Mouse (Mus musculus) G1E-ER4 (cell line): Measurements from ENCODE around the gene Cd320. TPM values are rescaled to one million over a fixed set of nuclear protein-coding genes. Genes with fewer than 3 reads are reported as not detected.

Experiments used
- GATA1 ChIP-seq: IDR thresholded peaks from one replicate; pipeline ENCODE4 v1.8.0; 2012; ENCODE audit warnings: low read length, inconsistent platforms
- polyA plus RNA-seq: library from polyadenylated mRNA; stranded (reverse); fragments of >175 nt; gene quantifications from 2 replicates; pipeline ENCODE4 v1.2.3, GENCODE M21; 2012

Cd320 gene
- polyA plus RNA-seq: 9.3 and 14.4 TPM in 2 replicates

DNA sequence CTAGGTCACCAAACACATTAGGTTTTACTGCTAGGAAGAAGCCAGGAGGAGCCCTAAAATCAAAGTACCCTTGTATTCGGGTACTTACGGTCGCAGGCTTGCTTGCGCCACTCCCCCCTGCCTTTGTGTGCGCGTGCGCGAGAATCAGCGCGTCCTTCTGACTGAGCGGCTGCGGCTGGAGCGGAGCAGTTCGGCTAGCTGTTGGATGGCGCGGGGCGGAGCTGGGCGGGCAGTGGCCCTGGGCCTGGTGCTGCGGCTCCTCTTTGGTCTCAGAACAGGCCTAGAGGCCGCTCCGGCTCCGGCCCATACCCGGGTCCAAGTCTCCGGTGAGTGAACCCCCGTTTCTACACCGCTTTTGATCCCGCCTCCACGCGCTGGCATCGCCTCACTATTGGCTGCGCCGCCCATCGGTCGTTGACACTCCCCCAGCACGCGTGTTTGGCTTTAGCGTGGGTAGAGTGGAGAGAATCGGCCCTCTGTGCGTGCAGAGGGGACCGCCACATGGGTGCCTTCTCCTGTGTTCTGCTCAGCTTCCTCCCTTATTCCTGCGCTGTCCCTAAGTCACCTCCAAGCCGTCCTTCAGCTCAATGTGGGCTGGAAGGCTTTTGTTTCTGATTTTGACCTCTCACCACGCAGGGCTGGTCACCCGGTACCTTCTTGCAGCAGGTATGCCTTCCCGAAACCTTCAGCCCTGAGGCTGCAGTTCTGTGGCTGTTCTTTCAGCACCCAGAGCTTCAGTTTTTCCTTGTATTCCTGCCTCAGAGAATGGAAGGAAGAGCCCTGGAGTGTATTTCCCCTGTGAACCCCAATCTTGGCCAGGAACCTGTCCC, at the start of gene Cd320:
Gene Cd320 (plus strand): TSS at position 126 of the 830 bp plus-strand sequence.
- no peak for TF ChIP-seq GATA1

DNA sequence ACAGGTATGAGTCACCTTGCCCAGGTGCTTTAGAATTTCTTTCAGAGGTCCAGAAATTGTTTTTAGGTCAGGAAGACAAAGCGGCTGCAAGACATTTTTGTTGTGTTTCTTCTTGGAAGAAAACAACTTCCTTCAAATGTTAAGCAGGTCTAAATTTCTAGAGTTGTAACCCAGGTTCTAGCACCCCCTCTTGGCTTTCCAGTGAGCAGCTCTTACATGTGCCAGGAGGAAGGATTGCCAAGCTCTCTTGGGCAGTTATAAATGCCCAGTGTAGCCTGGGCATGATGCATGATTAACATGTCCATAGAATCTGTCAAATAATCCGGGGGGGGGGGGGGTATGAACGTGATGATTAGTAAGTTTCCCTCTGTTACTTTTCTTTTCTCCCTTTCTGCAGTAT, 44.6 kb upstream of the Cd320 start:
- no peak for TF ChIP-seq GATA1

DNA sequence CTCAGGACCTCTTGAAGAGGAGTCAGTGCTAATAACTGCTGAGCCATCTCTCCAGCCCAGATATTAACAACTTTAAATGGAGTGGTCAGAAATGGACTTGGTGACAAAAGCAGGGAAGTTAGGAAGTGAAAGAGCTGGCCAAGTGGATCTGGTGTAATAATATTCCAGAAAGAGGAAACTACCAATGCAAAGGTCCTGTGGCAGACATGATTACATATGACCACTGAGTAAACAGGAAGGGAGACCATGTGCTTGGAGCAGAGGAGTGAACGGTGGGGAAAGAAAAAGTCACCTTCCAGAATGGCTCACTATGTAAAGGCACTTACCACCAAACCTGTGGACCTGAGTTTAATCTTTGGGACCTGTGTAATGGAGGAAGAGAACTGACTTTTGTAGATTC, 43.6 kb upstream of the Cd320 start:
- no peak for TF ChIP-seq GATA1

DNA sequence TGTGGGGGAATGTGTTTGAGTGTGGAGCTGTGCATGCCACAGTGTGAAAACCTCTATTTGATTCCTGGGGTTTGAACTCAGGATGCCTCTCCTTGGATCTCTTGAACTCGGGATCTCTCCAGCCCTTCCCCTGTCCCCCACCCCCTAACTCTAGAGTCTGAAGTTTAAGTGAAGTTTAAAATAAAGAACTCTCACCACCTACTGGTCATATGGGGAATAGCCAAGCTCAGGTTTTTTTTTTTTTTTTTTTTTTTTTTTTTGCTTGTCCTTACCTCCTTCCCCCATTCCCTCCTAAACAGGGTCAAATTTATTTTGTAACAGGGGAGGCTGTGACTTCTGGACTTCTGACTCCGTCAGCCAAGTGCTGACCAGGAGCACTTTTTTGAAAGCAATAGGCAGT, 40.7 kb upstream of the Cd320 start:
- no peak for TF ChIP-seq GATA1

DNA sequence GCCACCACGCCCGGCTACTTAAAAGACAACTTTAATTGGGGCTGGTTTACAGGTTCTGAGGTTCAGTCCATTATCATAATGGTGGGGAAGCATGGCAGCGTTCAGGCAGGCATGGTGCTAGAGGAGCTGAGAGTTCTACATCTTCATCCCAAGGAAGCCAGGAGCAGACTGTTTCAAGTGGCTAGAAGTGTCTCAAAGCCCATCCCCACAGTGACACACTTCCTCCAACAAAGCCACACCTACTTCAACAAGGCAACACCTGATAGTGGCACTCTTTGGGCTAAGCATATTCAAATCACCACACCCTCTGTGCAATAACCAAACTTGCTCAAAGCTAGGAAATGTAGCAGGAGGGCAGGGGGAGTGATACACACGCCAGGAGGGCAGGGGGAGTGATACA, 38.7 kb upstream of the Cd320 start:
- TF ChIP-seq GATA1: no peak

DNA sequence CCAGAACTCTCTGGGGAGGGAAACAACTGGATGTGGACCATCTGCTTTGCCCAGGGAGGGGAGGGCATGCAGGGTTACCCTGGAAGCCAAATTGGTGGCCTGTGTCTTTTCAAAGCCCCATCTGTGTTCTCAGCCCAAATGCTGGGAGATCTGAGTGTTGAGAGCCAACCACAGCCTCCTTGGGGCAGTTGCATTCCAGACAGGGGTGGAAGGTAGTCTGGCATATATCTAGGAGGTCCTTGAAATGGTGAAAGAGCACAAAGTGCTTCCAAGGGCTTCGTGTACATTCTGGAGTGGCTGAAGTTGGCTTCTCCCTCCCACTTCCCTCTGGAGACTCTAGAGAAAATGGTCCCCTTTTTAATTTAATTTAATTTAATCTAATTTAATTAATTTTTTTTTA, 38.1 kb upstream of the Cd320 start:
- TF ChIP-seq GATA1: no peak

DNA sequence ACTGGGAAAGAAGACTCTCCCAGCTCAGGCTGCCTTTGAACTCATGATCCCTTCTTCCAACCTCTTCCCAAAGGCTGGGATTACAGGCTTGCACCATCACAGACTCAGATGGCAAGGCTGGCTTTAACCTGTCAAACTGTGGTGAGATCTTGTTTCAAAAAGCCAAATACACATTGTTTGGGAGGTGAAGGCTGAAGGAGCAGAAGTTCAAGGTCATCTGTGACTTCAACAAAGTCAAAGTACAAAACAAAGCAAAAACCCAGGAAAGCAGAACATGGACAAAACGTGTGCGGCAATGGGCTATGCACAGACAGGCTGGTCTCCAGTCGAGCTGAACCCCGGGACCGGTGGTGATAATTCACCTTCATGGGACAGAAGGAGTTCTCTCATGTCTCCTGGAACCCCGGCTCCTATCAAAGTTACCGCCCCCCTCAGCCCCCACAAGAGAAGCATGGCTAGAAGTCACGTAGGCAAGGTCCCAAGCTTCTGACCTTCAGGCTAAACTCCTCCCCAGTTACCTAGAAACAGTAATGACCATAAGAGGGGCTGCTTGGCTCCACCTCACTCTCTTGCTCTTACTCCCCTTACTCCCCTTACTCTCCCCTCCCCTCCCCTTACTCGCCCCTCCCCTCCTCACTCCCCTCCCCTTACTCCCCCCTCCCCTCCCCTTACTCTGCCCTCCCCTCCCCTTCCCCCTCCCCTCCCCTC, 35.6 kb upstream of the Cd320 start:
- no peak for TF ChIP-seq GATA1

DNA sequence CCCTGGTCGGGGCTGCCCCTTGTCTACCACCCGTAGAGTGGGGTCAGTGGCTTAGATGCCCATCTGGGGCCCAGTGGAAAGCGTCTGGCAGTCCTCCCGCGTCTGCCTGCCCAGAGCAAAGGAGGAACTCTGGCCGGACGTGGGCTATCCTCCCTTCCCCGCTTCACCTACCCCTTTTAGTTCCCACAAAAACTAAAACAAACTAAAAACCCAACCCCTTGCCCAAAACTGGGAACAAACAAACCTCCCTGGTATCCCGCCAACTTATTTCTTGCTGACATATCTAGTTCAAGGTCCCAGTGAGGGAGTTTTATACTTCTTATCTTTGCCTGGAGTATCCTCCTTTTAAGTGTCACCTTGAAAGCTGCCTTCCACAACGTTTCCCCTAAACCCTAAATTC, 34.7 kb upstream of the Cd320 start:
- TF ChIP-seq GATA1: no peak

DNA sequence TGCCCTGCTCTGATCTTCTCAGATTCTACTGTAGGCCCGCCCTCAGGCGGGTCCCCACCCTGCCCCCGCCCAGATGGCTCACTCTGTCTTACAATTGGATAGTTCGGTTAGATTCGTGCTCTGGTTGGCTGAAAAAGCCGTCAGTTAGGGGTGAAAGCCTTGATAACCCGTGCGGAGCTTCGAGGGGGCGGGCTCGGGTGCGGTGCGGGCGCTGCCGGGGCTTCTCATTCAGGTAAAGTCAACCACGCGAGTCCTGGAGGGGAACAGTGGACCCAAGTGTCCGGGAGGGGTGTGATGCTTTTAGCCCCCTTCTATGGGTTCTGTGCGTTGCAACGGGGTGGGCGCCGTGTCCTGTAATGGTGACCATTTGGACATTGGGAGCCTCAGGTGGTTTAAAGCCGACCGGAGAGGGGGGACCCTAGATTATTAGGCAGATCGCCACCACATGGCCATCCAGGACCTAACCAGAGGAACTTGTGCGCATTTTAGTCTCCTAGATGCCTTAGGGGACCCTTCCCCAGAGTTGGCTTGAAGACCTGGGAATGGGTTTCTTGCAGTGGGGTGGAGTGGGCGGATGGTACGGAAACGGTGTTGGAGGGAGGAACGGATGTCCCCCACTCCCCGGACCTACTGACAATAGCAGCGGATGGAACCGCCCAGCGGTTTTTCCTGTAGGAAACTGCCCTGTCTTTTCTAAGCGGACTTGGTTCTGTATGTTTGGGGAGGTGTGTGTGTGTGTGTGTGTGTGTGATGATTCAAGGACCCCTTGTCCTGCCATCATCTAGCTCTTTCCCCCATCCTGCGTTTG, 32.4 kb upstream of the Cd320 start, which contains the start of gene Kank3:
Gene Kank3 (plus strand): TSS at position 186 of the 808 bp plus-strand sequence.
- TF ChIP-seq GATA1: no peak

DNA sequence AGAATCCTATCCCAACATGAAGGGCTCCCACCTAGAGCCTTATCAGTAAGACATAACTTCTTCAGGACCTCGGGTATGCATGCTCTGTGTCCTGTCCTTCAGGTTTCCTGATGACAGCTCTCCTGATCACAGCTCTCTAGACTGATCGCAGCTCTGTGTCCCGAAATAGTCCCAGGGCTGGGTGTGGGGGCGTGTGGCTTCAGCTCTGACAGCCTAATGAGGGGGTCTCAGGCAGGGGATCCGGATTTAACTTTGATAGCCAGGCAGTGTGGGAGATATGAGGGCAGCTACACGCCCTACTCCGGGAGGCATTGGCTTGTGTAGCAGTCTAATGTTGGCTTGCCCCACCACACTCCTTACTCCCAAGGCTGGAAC, 31.8 kb upstream of the Cd320 start:
- TF ChIP-seq GATA1: no peak

DNA sequence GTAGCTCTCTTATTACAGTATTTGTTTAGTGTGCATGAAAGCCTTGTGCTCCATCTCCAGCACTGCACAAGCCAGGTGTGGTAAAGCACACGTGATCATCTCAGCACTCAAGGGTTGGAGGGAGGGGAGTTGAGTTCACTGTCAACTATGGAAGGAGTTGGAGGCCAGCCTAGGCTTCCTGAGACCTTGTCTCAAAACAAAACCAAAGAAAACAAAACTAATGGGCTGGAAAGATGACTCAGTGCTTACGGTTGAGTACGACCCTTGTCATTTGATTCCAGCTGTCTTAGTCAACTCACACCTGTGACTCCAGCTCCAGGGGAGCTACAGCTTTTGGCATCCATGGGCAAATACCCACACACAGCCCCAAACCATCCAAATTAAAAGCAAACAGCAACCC, 30.4 kb upstream of the Cd320 start:
- no peak for TF ChIP-seq GATA1

DNA sequence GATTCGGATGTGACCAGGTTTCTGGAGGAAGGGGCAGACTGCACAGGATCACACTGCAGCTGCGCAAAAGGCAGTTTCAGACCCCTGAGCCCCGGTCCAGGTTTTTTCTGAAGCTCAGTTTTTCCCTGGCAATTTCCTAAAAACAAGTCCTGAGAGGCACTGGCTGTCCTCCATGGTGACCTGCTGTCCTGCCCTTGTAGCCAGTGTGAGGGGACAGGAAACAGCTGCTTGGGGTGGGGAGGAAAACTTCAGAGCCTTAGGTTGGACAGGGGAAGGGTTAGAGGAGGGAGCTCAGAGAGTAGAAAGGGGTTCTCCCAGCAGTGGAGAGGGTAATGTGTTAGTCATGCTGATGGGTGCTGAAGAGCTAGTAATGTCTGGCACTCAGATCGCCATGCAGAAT, 29.9 kb upstream of the Cd320 start:
- TF ChIP-seq GATA1: no peak

DNA sequence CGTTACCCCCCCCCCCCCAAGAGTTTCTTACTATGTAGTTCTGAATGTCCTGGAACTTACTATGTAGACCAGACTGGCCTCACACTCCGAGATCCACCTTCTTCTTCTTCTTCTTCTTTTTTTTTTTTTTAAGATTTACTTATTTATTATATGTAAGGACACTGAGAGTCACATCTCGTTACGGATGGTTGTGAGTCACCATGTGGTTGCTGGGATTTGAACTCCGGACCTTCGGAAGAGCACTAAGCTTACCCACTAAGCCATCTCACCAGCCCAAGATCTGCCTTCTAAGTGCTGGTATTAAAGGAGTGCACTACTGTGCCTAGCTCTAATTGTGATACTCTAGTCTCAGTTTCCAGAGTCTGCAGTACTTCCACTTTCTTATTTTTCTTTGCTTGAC, 27.5 kb upstream of the Cd320 start:
- no peak for TF ChIP-seq GATA1

DNA sequence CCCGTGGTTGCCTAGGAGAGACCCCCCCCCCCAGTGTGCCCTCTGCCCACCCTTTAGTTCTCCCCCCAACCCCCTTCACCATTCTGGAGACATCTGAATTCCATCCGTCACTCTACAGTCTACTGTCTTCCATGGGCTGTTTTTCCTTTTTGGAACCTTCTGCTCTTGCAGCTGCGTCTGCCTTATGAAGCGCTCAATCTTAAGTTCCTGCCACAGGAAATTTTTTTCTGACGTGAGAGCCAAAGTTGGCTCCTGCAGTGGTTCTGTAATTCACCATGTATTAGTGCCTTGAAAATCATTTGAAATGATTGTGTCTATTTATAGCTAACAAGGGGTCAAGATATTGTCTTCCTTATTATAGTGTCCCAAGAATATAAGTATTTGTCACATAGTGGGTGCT, 26.3 kb upstream of the Cd320 start:
- TF ChIP-seq GATA1: no peak

DNA sequence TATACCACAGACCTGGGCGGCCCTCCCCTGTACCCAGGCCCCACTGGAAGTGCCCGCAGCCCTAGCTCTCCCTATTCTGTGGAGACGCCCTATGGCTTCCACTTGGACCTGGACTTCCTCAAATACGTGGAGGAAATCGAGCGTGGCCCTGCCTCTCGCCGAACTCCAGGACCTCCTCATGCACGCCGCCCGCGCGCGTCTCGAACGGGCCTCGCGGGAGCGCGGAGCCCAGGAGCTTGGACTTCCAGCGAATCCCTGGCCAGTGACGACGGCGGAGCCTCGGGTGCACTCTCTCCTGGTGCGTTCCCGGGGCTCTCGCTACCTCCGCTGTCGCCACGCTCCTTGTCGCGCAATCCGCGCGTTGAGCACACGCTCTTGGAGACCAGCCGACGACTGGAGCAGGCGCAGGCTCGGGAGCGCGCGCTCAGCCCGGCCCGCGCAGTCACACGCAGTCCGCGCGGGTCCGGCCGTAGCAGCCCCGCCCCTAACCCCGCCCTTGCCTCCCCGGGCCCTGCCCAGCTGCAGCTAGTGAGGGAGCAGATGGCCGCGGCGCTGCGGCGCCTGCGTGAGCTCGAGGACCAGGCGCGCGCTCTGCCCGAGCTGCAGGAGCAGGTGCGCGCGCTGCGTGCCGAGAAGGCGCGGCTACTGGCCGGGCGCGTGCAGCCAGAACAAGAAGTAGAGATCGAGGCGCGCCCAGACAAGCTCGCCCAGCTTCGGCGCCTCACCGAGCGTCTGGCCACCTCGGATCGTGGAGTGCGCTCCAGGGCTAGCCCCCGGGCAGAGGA, 25.5 kb upstream of the Cd320 start:
- TF ChIP-seq GATA1: no peak
